Mouse (Mus musculus): Measurements from ENCODE around the gene Hpgd.

The Hpgd gene

DNA sequence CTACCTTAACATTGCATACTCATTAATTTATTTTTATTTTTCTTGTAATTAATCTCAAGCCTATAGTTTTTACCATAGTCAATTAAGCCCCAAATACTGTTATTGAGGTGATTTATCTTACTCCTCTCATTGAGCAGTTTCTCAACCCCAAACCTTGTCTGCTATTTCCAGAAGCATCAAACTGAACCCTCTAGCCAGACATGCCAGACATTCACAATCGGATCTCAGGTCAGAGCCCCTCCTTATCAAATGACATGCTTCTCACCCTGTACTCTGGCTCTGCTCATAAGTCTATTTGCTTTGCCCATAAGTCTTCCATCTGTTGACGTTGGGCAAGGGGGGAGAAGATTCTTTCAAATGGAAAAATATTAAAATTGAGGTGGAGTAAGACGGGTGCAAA, 33.3 kb downstream of the Hpgd start:
- no peak for DNase-seq

DNA sequence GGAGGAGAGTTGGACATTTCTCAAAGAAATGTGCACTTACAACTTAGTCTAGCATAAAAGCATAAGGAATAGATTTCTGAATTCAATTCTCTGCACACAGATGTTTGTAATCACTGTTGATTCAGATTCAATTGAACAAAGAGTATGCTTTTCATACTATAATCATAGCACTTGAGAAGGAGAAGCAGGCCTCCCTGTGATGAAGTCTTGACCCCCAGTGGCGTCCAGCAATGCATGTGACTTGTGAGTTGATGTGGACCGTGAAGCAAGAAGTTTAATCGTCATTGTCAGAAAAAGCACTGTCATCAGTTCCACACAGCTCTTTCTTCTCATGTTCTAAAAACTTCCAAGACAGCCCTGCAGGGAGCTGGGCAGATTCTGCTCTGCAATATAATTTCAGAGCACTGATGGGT, 33.8 kb downstream of the Hpgd start:
- DNase-seq = no peak

DNA sequence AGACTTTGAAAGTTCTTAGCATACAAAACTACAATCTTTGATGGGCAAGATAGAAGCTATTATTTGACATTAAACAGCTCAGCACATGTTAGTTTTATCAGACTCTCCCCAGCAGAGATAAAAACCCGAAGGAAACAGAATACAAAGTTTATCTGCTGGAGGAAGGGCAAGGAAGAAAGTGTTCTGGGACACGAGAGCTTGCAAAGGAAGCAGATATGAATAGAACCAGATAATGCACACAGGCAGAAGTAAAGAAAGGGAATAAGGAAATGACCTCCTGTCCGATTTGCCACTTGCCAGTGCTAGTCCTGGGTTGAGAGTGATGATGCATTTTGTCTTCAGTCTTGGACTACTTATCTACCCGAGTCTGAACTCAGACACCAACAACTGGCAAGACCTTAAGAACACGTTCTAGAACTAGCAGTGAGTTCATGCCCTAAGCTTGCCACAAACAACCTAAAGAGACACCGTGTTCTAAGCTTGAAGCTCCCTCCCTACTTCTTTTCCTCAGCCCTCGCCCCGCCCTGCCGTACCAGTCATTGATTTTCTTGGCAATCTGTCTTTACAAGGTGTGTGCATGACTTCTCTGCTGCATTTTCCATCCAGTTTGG, 41.1 kb downstream of the Hpgd start:
- no peak for DNase-seq

DNA sequence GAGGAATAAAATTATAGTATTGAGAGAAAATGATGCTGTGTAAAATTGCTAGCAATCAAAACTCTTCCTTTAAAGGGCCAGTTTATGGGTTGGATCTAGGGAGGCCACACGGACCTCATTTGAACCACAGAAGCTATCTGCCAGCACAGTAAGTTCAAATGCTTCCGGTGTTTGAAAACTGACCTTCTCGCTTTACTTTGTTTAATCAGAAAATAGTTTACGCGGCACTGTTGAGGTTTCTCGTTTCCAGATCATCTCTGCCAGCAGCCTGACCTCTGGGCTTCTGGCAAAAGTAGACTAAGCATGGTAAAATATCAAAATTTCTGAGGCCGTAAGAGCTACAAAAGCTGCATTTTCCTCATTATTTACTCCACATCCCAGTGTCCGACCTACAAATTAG, 42.4 kb downstream of the Hpgd start:
- no peak for DNase-seq

DNA sequence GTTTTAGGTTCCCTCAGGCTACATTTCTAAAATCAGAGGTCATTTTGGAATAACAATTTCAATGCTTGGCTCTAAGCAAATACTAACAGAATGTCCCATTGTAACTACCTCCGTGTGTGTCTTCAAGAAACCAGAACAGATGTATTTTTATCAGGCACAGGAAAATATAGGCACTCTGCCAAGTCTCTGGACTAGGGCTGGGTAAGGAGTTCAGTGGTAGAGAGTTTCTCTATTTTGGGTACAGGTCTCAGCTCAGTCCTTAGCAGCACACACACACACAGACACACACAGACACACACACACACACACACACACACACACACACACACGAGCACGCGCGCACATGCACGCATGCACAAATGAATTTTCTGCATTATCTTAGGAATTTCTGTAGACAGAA, 49.1 kb downstream of the Hpgd start:
- DNase-seq = no peak

DNA sequence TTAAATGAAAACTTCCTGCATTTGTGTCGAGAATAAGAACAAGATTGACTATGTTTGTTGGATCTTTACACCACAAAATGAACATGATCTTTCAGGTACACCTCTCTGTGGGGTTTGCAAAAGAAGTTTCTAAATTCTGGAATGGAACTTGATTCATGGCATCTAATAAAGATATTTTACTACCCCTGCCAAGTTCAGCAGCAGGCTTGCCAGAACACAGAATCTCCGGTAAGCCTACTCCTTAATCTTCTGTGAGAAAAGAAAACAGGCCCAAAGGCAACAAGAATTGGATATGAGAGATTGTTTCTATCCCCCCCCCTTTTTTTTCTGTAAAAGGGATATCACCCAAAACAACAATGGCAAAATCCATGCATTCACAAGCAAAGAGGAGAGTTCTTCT, 49.6 kb downstream of the Hpgd start:
- DNase-seq = no peak

DNA sequence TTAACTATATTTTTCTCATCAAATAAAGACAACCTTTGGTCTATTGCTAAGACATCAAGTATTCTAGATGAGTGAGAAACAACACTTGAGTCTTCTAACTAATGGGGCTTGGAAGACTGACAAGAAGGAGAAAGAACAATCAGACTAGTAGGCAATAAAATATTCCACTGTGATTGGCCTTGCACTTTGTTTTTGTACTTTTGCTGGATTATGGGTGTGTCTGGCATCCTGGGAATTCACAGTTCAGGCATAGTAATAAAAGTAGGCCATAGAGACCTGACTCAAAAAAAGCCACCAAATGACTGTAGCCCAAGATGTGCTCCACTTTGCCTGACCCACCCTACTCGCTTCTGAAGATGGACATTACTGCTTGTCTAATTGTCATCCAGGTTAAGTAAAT, 50.0 kb downstream of the Hpgd start:
- DNase-seq = no peak

DNA sequence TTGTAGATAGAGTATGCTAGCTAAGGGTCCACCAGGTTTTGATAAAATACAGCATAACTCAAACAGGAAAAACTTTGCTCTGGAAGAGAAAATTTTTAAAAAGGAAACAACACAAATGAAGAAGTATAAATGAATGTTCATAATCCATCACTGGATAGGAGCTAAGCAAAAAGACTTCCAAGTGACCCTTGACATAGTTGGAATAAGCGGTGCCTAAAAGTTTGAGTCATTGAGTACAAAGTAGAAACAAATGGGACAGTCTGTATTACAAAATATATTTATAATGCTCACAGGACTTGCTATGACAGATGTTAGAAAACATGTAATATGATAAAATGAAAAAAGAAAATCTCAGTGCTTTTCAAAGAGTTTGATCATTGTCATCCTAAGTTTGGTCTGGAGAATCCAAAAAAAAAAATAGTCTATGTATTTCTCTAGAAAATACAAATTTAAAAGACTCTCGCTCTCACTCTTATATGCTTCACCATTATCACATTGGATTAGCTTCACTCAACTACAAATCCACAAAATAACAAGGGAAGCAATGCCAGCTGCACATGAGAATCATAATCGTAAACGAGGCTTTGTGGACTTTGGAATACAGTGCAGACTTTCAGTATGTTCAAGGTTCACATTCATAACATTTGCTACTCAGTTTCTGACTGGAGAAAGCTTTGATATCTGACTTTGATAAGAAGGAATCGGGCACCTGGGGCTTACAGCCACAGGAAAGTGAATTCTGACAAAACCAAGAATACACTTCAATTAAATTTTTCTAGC, 51.4 kb downstream of the Hpgd start:
- DNase-seq = no peak

DNA sequence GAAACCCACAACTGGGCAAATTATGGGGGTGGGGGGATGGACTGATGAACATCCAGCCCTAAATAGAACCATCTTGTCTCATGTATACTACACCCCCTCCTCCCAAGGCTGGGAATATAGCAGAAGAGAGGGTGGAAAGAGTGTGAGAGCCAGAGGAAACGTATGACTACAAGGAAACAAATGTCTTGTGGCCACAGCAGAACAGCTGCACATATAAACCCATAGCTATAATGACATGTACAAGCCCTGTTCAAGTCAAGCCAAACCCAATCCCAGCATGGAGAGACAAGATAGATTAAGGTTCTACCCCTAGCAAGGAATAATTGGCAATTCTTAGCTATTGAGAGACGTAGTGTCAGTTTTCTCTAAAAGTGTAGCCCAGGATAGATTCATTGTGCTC, 68.8 kb downstream of the Hpgd start:
- no peak for DNase-seq

Measured in thymus, postnatal 36 days (tissue).